Mouse (Mus musculus) cerebellum, adult 9-10 months (tissue): ENCODE measurements around the gene Cep135.

Source experiments
- DNase-seq: peaks from one replicate; pipeline ENCODE4 v3.0.0; 2022

The Cep135 gene

GRCm38 (mm10) chr5:76588551-76589283 is at the start of gene Cep135:
Gene Cep135 (plus strand): TSS chr5:76588698.
- peak; percentile 86 for DNase-seq

DNA sequence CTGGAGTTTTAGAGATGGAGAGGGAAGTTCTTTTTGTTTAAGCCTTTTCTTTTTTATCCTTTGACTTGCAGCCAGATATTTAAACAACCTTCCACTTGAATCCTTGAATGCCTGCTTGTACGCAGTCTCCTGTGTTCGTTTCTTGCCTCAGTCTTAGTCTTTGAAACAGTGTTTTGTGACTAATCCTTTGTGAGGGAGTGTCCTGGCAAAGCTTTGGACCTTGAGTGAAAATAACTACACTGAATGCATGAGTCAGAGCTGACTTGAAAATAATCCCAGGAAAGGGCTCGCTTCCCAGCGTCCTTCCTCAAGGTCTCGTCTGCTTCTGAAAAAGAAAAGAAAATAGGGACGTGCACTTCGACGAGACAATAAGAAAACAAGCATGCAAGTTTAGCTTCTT is 48.3 kb upstream of the Cep135 start:
- no peak for DNase-seq

DNA sequence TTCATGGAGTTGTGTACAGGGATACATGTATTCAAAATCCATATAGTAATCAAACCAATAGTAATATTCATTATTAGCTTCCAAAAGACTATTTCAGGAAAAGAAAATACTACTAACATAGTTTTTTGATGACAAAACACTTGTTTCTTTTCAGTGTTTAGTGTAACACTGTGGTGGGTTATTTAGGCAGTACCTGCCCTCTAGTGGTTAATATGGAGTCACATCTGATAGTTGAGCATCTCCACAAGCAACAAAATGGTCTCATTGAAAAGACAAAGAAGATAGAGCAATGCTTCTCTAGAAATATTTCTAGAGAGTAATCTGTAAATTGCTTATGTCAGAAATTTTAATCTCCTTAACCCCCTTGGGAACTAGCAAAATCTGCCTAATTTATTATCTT is 47.7 kb upstream of the Cep135 start:
- no peak for DNase-seq

GRCm38 (mm10) chr5:76543200-76543599 is 45.3 kb upstream of the Cep135 start:
- DNase-seq, result no peak

DNA sequence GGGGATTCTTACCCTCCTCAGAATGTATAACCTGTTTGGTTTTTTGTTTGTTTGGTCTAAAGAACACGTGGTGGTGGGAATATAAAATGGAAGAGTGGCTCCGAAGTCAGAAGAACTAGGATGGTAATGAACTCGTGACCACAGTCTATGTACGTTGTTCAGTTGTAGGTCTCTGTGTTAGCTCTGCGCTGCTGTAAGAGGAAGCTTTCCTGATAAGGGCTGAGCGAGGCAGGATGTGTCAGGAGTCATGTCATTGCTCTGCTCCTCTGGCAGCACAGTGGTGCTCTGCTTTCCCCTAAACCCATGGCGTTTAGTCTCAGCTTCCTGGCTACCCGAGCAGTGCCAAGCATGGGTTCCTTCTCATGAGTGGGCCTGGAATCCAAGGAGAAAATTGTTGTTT is 38.1 kb upstream of the Cep135 start:
- no peak for DNase-seq

DNA sequence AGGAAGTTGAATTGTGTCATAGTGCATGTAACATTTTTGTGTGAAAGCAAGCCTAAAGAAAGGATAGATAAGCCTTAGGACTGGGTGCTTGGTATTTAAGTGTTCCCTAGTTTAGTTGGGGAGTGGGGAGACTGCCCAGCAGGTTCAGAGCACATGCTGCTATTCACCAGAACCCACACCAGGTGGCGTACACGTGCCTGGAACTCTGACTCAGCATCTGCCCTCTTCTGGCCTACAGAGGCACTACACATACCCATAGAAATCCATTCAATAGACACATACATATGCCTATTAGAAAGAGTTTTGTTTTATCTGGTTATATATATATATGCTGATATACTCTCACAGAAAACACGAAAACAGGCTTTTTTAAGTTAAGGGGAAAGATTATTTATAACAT is 23.2 kb upstream of the Cep135 start:
- DNase-seq, result no peak

DNA sequence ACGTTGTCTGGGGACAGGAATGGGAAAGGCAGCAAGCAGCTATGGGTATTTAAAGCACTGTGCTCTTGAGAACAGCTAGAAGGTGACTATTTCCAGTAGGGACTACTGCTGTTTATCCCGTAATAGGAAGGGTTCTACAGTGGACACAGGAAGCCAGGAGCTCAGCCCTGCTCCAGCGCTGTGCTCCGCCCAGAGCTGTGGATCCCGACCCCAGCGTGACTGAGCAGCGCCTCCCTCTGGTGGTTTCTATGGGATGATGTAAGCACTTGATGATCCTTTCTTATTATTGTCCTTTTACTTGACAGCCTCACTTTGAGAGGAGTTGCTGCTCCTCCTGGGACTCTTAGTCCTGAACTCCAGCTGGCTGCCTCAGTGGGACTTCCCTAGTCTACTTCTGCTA is 14.2 kb upstream of the Cep135 start:
- DNase-seq, result no peak

GRCm38 (mm10) chr5:76577026-76577425 is 11.5 kb upstream of the Cep135 start:
- DNase-seq, result no peak

- no peak for DNase-seq
These were observed 3.1 kb upstream of the Cep135 start for GRCm38 (mm10) chr5:76585378-76585777.

- DNase-seq, result no peak
These were observed 813 bp downstream of the Cep135 start for GRCm38 (mm10) chr5:76589311-76589710.

DNA sequence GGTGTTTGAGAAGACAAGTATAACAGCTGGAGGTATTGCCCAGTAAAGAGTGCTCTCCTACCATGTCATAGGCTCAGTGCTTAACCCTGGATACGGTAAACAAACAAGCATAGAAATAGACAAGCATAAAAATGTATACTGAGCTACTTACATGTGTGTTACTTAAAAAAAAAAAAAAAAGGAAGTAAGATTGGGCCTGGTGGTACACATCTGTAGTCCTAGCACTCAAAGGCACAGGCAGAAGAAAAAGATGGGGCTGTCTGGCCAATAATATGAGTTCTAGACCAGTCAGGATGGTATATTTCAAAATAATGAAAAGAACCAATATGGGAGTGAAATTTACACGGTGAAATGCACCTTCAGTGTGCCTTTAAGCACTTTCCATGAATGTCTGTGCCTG is 1.5 kb downstream of the Cep135 start:
- no peak for DNase-seq

DNA sequence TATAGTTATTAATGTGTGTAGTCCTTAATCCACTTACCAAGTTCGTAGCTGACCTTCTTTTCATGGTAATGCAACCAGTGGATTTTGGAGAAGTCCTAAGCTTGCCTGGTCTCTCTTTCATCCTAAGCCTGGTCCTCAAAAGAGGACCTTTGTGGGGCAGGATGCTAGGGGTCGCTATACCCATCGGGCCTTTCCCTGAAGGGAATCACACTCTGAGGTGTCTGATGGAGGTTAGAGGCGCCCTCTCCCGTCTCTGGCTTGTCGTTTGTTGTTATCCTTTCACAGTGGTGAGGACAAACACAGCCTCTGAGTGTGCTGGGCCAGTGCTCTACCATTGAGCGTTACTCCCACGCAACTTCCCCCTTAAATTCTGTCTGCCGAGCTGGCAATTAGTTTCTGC is 3.4 kb downstream of the Cep135 start:
- DNase-seq, result no peak

GRCm38 (mm10) chr5:76609702-76610370 is 21.3 kb downstream of the Cep135 start:
- no peak for DNase-seq

DNA sequence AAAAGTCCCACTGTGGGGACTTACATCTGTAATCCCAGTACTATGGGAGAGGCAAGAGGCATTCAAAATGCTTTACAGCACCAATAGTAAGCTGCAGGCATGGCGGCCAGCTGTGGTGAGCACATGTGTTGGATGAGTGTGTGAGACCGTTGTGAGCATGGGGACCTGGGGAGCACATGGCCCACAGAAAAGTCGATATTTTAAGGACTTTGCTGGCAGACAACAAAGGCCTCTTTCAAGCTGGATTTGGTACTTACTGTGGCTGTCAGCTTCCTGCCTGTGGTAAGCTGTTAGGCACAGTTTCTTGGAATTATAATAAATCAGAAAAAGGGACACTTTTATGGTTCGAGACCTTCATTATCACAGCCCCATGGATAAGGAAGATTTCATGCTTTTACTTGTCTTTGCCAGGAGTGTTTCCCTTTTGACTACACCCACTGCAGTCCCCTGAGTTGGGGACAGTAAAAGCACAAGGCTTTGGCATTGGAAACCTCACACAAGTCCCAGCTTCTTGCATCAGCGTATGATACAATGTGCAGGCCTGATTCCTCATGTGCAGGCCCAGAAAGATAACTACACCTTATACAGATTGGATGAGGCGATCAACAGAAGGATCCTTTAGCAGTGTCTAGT is 24.5 kb downstream of the Cep135 start:
- no peak for DNase-seq

DNA sequence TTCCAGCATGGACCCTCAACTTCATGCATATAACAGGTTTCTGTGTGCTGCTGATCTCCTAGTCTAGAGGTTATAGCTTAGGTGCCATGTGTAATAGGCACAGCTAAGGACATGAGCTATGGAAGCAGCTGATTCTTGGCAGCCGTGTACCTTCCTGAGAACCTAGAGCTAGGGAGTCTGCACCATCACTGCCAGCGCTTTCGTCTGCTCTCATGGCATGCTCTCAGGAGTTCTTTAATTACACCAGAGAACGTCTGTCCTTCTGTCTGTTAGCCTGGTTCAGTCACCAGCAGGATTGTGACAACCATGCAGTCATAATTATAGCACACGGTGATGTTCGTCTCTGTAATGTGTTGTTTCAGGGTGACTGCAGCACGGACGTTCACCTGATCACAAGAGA is 26.8 kb downstream of the Cep135 start:
- no peak for DNase-seq

DNA sequence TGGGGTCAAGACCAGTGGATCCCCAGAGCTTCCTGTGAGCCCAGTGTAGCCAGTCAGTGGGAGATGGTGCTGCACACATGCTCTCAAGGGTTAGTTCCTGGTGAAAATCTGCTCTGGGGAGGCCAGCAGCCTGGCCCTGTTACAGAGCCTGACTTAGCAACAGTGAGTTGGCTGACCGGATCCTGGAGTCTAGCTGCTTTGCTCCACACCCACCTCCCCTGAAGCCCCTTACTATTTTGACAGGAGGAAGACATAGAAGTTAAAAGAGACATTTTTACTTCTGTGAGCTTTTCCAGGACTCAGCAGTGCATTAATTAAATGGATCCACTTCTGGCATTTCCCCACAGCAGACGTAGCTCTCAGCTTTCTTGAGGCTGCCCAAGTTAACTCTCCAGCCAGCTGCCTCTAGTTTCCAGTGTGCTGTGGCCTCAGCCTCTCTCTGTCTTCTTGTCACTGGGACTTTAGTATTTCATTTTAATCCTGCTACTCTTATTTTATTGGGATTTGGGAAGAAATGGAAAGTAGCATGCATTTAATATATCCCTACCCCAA is 27.8 kb downstream of the Cep135 start:
- DNase-seq, result no peak

DNA sequence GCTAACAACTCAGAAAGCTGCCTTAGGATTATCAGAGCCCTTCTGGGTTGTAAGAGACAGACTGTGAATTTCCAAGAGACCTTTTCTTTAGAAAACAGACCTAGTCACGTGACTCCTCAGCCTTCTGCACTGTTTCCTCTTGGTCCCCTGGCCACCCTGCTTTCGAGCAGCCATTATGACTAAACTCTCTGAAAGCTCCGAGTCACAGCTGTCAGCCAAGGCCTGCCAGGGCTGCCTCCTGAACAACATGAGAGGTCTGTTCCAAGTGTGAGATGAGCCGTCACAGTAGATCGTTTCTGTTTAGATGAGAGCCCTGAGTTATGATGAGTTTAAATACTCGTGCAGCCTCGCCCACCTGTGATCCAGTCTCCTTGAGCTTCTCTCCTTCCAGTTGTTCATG is 30.3 kb downstream of the Cep135 start:
- no peak for DNase-seq

DNA sequence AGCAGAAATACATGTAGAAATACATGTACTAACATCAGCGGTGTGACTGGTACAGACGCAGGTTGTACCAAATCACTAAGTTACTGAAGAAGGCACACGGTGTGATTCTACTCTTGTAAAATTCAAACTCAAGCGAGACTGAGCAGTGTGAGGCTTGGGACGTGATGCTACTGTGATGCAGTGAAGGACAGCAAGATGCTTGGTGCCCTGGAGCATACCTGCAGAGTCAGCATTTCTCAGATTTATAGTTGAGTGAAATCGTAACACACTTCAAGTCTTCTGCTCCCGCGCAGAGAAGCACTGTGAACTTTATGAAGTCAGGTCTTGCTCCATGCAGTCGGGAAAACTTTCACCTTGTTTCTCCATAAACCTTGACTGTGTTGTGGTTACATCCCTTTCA is 35.3 kb downstream of the Cep135 start:
- no peak for DNase-seq

DNA sequence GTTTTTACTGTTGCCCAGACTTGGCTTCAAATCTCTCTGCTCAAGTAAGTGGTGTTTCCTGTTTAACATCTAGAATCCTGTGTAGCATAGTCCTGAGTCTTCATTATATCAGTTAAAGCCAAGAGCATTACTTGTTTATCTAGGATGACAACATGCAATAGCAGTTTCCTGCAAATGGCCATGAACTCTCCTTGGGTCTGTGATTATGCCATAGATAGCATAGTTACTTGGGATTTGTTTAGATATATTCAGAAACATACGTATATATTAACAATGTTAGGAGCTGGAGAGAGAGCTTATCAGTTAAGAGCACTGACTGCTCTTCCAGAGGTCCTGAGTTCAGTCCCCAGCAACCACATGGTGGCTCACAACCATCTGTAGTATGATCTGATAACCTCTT is 39.3 kb downstream of the Cep135 start:
- no peak for DNase-seq

DNA sequence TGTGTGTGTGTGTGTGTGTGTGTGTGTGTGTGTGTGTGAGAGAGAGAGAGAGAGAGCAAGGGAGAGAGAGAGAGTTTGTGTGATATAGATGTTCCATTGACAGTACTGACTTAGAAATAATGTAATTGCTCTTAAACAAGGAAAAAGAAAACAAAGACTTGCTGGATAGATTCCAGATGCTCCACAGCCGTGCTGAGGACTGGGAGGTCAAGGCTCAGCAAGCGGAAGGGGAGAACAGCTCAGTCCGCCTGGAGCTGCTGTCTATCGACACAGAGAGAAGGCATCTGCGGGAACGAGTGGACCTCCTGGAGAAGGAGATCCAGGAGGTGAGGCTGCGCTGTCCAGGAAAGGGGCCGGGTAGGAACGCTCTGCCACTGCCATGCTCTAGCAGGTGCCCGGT is 45.5 kb downstream of the Cep135 start:
- DNase-seq, result no peak

- DNase-seq, result no peak
These were observed 47.1 kb downstream of the Cep135 start for GRCm38 (mm10) chr5:76635592-76635991.

DNA sequence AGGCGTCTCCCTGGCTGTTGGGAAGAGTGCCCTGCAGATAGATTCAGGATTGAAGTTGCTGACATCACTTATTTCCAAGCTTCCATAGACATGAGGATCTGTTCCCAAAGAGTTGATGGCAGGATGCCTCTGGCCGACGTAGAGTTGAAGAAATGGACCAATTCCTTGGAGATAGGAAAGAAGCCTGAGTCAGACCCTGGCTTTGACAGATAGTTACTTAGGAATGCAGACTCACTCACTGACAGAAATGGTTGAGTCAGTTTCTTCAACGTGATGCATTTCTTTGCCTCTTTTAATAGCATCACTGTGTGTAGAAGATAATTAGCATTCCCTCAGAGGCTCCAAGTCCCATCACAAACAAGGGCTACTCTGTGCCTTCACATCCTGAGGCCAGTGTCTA is 53.6 kb downstream of the Cep135 start:
- DNase-seq, result no peak

DNA sequence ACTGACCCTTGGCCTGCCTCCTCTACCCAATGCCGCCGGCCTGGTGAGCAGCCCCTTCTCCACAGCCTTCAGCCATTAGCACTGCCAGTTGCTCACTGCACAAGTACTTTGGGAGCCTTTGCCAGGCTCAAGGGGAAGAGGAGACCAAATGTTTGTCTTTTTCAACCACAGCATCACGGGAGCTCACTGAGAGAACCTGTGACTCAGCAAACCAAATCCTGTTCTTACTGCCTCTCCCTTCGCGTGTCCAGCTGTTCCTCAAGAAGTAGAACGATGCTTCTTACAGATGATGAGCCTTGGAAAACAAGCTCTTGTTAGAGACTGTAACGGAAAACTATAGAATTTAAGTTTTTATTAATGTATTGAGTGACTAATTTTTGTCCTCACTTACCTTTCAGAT is 55.7 kb downstream of the Cep135 start:
- DNase-seq, result no peak
